Mouse (Mus musculus) lung, embryonic 15.5 days (tissue): ENCODE data around the gene Hoxd4. TPM values are rescaled to one million over a fixed set of nuclear protein-coding genes. Genes with fewer than 3 reads are reported as not detected.

Experiments
- ATAC-seq: fragments of 200-750 bp; cut with Nextera tagmentation; 2 replicates; pipeline ENCODE4 v1.8.0; 2017; ENCODE audit warnings: moderate number of reproducible peaks, borderline replicate concordance; ENCODE audit not compliant: low FRiP score, low TSS enrichment; ENCODE audit errors: extremely low read depth
- H3K27ac ChIP-seq: fragments of 300-500 bp; sonication (generic); 2 replicates; pipeline ENCODE4 v1.5.1; 2015; ENCODE audit warnings: moderate library complexity, mild to moderate bottlenecking, inconsistent platforms
- H3K27me3 ChIP-seq: fragments of 300-500 bp; sonication (generic); 2 replicates; pipeline ENCODE4 v1.6.1; 2015; ENCODE audit warnings: inconsistent platforms
- H3K36me3 ChIP-seq: fragments of 300-500 bp; sonication (generic); 2 replicates; pipeline ENCODE4 v1.6.1; 2015; ENCODE audit warnings: inconsistent platforms
- H3K4me1 ChIP-seq: fragments of 300-500 bp; sonication (generic); 2 replicates; pipeline ENCODE4 v1.6.1; 2015; ENCODE audit warnings: inconsistent platforms
- H3K4me2 ChIP-seq: fragments of 300-500 bp; sonication (generic); 2 replicates; pipeline ENCODE4 v1.6.1; 2015; ENCODE audit warnings: inconsistent platforms, mild to moderate bottlenecking, moderate library complexity
- H3K4me3 ChIP-seq: fragments of 300-500 bp; sonication (generic); 2 replicates; pipeline ENCODE4 v1.5.1; 2015; ENCODE audit warnings: mild to moderate bottlenecking, inconsistent platforms
- H3K9ac ChIP-seq: fragments of 300-500 bp; sonication (generic); 2 replicates; pipeline ENCODE4 v1.6.1; 2015; ENCODE audit warnings: inconsistent platforms
- H3K9me3 ChIP-seq: fragments of 300-500 bp; sonication (generic); 2 replicates; pipeline ENCODE4 v1.6.1; 2016; ENCODE audit warnings: inconsistent platforms
- WGBS: fragments of 180-500 bp; shearing (Covaris S2); methylation state at CpG from one replicate; pipeline ENCODE4 v1.1.7; 2015; 5-methylcytosine and 5-hydroxymethylcytosine counted together
- polyA plus RNA-seq: library from polyadenylated mRNA; unstranded; fragments of >200 nt; fragmentation: Nextera tagmentation; extraction: Ambion mirVana; gene quantifications from 2 replicates; pipeline ENCODE4 v1.2.1, GENCODE M21; 2015

The Hoxd4 gene
- polyA plus RNA-seq, 1 experiment from 2014 or later, result 0.19 TPM

DNA sequence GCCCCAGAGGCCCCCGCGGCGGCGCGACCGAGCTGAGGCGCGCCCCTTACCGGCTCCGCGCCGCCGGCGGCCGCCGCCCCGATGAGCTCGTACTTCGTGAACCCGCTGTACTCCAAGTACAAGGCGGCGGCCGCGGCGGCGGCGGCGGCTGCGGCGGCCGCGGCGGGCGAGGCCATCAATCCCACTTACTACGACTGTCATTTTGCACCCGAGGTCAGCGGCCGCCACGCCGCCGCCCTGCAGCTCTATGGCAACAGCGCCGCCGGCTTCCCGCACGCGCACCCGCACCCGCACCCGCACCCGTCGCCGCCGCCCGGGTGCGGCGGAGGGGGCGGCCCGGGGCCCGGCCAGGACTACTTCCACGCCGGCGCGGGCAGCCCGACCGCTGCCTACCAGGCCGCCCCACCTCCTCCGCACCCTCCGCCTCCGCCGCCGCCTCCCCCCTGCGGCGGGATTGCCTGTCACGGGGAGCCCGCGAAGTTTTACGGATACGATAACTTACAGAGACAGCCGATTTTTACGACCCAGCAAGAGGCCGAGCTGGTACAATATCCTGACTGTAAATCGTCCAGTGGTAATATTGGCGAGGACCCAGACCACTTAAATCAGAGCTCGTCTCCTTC lies 6.2 kb upstream of the Hoxd4 start:
- Histone ChIP-seq H3K27ac (no peak overlapping the region), H3K36me3 (no peaks in the 10 kb centered on the region), H3K27me3 (peaks cover 98% of the 10 kb centered on the region), H3K4me1 (peaks cover 16% of the 10 kb centered on the region), H3K9me3 (no peaks in the 10 kb centered on the region), H3K4me3 (peak overlapping the region; percentile 46), H3K9ac (no peak overlapping the region), H3K4me2 (peak overlapping the region; percentile 83)
- 2% methylated on average over 59 of the region's 85 CpGs for WGBS
- ATAC-seq, result peak; percentile 58; the same call in 1 of the 2 replicates

GRCm38 (mm10) chr2:74706393-74706960 lies 5.3 kb upstream of the Hoxd4 start:
- Histone ChIP-seq H3K27ac (no peak overlapping the region), H3K4me2 (no peak overlapping the region), H3K9ac (no peak overlapping the region), H3K4me1 (peaks cover 16% of the 10 kb centered on the region), H3K36me3 (no peaks in the 10 kb centered on the region), H3K4me3 (no peak overlapping the region), H3K9me3 (no peaks in the 10 kb centered on the region), H3K27me3 (peaks cover 98% of the 10 kb centered on the region)
- ATAC-seq, result no peak
- 2% methylated on average over 13 of the region's 13 CpGs for WGBS

DNA sequence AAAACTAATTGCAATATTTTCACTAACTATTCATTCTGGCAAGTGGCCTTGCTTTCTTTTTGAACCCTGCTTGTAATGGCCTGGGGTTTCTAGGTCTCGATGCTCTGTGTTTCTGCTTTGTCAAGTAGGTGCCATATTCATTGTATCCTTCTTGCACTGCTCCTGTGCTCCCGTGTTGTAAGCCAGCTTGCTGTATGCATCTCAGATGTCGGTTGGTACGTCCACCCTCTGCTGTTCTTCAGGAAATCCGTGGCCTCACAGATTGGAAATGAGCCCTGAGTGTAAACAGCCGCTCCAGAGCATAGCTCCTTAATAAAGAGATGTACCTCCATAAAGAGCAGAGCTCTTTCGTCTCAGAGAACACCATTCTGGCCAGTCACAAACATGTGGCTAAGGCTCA lies 4.1 kb upstream of the Hoxd4 start:
- no peaks in the 10 kb centered on the region for H3K9me3 ChIP-seq
- peaks cover 99% of the 10 kb centered on the region for H3K27me3 ChIP-seq
- no peak overlapping the region for H3K4me3 ChIP-seq
- H3K4me1 ChIP-seq, result peaks cover 24% of the 10 kb centered on the region
- H3K4me2 ChIP-seq, result no peak overlapping the region
- no peak overlapping the region for H3K27ac ChIP-seq
- WGBS, result 10% methylated on average over 7 of the region's 7 CpGs
- H3K9ac ChIP-seq, result no peak overlapping the region
- no peak for ATAC-seq
- H3K36me3 ChIP-seq, result no peaks in the 10 kb centered on the region

- no peak overlapping the region for H3K27ac ChIP-seq
- H3K36me3 ChIP-seq, result no peaks in the 10 kb centered on the region
- peaks cover 99% of the 10 kb centered on the region for H3K27me3 ChIP-seq
- peaks cover 24% of the 10 kb centered on the region for H3K4me1 ChIP-seq
- no peak overlapping the region for H3K4me3 ChIP-seq
- no peak overlapping the region for H3K4me2 ChIP-seq
- H3K9me3 ChIP-seq, result no peaks in the 10 kb centered on the region
- H3K9ac ChIP-seq, result no peak overlapping the region
- 10% methylated on average over 4 of the region's 4 CpGs for WGBS
- ATAC-seq, result no peak
Observed at GRCm38 (mm10) chr2:74708676-74709075, 3.1 kb upstream of the Hoxd4 start.

DNA sequence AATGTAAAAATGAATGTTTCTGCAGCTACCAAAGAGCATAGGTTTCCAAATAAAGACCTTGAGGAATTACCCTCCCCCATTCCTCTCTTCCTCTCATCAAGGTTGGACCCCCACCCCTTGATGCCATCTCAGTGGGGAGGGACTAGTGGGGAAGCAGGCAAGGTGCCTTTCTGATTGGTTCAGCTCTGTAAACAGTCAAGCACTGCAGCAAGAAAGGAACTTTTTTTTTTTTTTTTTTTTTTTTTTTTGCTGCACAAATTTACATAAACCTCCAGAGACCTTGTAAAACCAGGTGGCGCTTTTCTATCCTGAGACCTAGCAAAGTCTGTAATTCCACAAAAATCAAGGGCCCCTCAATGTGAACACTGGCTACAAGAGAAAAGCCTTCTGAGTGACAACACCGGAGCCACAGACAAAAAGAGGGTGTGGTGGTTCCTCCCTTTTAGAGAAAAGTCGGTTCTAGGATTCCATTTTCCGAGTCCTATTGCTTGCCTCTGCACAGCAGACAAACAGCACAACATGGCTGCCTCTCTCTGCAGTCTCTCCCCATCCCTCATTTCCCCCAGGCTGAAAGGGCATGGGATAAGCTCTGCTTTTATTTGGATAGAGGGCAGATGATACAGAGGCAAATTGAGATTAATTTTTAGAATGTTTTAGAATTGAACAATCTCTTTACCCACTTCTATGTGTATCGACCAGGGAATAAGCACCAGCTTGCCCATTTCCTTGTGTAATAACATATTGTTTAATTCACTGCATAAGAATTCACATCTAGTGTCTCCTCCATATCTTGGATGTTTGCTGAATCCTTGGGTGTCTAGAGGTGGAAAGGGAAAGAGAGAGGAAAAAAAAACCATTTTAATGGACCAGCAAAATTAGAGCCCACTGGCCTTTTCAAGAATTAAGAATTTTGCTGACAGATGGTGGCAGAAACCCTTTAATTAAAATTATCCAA lies 2.0 kb upstream of the Hoxd4 start:
- no peaks in the 10 kb centered on the region for H3K36me3 ChIP-seq
- peaks cover 21% of the 10 kb centered on the region for H3K4me1 ChIP-seq
- WGBS, result 5% methylated on average over 5 of the region's 5 CpGs
- H3K27ac ChIP-seq, result no peak overlapping the region
- no peak overlapping the region for H3K4me2 ChIP-seq
- H3K9me3 ChIP-seq, result no peaks in the 10 kb centered on the region
- no peak for ATAC-seq
- no peak overlapping the region for H3K4me3 ChIP-seq
- peaks cover 99% of the 10 kb centered on the region for H3K27me3 ChIP-seq
- H3K9ac ChIP-seq, result no peak overlapping the region

- WGBS, result 1% methylated on average over 16 of the region's 16 CpGs
- peaks cover 99% of the 10 kb centered on the region for H3K27me3 ChIP-seq
- no peaks in the 10 kb centered on the region for H3K36me3 ChIP-seq
- H3K4me3 ChIP-seq, result no peak overlapping the region
- peaks cover 16% of the 10 kb centered on the region; the same call in 1 of the 2 replicates for H3K4me1 ChIP-seq
- H3K27ac ChIP-seq, result no peak overlapping the region
- ATAC-seq, result no peak
- no peak overlapping the region for H3K4me2 ChIP-seq
- H3K9ac ChIP-seq, result no peak overlapping the region
- H3K9me3 ChIP-seq, result no peaks in the 10 kb centered on the region
Observed at GRCm38 (mm10) chr2:74710929-74711543, 693 bp upstream of the Hoxd4 start.

DNA sequence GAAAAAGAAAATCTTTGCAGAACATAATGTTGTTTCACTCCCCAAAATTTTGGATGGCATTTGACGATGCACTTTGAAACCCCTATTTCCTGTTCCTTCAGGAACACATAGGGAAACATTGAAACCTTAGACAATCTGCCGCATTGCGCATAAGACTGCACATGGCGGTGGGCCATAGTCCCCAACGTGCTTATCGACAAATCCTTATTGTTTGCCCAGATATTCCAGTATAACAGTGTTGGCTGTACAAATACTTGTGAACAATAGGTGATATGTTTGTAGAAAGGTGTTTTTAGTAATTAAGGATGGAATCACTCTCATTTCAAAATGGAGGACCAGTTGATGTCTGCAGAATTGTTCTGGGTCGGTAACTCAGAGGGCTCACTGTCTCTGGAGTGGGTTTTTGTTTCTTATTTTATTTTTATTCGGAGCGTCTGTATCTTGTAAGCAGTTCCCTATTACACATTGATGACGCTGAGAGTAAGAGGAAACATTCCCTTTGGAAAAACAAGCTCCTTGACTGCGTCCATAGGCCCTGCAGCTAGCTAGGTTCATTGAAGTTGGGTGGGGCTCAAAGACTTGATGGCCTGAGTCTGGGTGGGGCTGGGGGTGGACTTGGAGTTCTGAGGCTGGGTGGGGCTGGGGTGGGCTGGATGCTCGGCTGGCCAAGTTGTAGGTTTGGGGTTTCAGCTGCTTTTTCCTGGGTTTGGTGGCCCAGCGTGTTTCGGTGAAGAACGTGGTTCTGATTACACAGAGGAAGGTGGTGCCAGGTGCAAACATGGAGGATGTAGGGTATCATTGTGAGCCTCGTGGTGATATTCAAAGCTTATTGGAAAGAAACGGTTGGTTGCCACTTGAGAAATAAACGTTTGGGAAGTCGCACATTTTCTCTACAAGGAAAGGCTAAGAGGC lies 1.8 kb downstream of the Hoxd4 start:
- Histone ChIP-seq H3K4me2 (no peak overlapping the region), H3K9me3 (no peaks in the 10 kb centered on the region), H3K27ac (no peak overlapping the region), H3K36me3 (no peaks in the 10 kb centered on the region), H3K4me1 (peaks cover 16% of the 10 kb centered on the region; the same call in 1 of the 2 replicates), H3K27me3 (peaks cover 99% of the 10 kb centered on the region), H3K9ac (no peak overlapping the region), H3K4me3 (no peak overlapping the region)
- no peak for ATAC-seq
- WGBS, result 7% methylated on average over 19 of the region's 19 CpGs

DNA sequence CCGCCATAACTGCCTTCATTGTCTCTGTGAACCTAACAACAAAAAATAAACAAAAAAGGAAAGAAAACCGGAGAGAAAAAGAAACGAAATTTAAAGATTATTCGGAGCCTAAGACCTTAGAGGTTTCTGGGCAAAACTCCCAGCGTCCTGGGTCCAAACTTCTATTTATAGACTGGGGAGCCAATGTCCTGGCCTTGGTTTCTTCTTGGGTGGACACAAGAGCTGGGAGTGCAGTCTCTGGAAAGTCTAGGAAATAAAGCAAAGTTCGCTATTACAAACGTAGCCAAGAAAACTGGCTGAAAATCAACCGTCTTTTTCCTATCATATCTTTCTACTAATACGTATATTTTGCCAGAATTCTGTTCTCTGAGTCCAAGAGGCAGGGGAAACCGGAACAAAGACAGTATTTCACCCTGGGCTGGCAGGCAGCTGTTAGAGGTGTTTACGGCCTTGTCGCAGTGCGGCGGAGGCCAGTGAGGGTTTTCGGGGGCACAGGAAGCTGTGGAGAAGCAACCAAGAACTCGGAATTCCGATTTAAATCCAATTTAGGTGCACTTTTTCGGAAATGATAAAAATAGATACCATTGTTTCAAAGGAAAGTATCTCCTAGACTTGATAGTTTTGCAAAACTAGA lies 2.5 kb downstream of the Hoxd4 start:
- no peak for ATAC-seq
- Histone ChIP-seq H3K27me3 (peaks cover 99% of the 10 kb centered on the region), H3K4me2 (no peak overlapping the region), H3K4me1 (peaks cover 16% of the 10 kb centered on the region; the same call in 1 of the 2 replicates), H3K27ac (no peak overlapping the region), H3K36me3 (no peaks in the 10 kb centered on the region), H3K9me3 (no peaks in the 10 kb centered on the region), H3K9ac (no peak overlapping the region), H3K4me3 (no peak overlapping the region)
- 5% methylated on average over 18 of the region's 18 CpGs for WGBS

- no peak for ATAC-seq
- Histone ChIP-seq H3K4me3 (no peak overlapping the region), H3K36me3 (no peaks in the 10 kb centered on the region), H3K9me3 (no peaks in the 10 kb centered on the region), H3K4me1 (peaks cover 16% of the 10 kb centered on the region; the same call in 1 of the 2 replicates), H3K27me3 (peaks cover 99% of the 10 kb centered on the region), H3K4me2 (no peak overlapping the region), H3K9ac (no peak overlapping the region), H3K27ac (no peak overlapping the region)
- WGBS, result 2% methylated on average over 14 of the region's 14 CpGs
Observed at GRCm38 (mm10) chr2:74714881-74715280, 3.2 kb downstream of the Hoxd4 start.

DNA sequence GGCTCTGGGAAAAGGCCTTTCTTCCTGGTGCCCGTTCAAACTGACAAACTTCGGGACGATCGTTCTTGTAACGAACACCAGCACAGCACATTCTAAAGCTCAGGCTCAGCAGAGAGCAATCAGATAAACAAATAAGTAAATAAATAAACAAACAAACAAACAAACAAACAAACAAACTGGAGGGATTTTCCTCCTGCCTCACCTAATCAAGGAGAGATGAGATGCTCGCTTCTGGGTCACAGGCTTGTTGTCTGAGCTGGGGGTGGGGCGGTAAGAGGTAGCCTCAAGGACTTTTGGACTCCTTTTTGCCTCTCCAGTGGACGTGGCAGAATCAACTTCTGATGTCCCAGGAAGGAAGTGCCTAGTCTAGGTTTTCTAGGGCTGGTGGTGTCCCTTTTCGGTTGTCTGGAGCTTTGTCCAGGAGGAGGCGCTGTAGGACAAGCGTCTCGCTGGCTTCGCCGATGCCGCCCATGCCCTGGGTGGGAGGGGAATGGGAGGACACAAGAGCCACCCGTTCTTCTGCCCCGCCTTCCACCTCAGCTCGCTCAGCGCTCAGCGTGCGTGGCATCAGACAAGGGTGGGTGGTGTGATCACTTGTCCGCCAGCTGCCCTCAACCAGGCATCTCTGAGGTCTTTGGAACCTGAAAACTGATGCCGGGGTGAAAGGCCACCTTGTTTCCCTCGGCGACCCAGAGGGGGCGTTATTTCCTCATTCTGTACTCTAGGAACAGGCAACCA lies 3.9 kb downstream of the Hoxd4 start:
- no peak overlapping the region for H3K27ac ChIP-seq
- 3% methylated on average over 26 of the region's 26 CpGs for WGBS
- peak; percentile 67; the same call in 1 of the 2 replicates for ATAC-seq

More for the DNA sequence above, 3.9 kb downstream of the Hoxd4 start:
- peaks cover 99% of the 10 kb centered on the region for H3K27me3 ChIP-seq
- H3K4me2 ChIP-seq, result peak overlapping the region; percentile 51
- H3K9ac ChIP-seq, result no peak overlapping the region
- peak overlapping the region; percentile 22; the same call in 1 of the 2 replicates for H3K4me3 ChIP-seq
- peaks cover 16% of the 10 kb centered on the region; the same call in 1 of the 2 replicates for H3K4me1 ChIP-seq
- no peaks in the 10 kb centered on the region for H3K36me3 ChIP-seq
- no peaks in the 10 kb centered on the region for H3K9me3 ChIP-seq
